Mouse (Mus musculus) hindbrain, embryonic 15.5 days (tissue): Measurements from ENCODE around the gene Evi2b. TPM values are rescaled to one million over a fixed set of nuclear protein-coding genes. Genes with fewer than 3 reads are reported as not detected.

Source experiments
- ATAC-seq: fragments of 200-750 bp; cut with Nextera tagmentation; 2 replicates; pipeline ENCODE4 v1.8.0; 2017; ENCODE audit warnings: low read depth, moderate number of reproducible peaks, moderate TSS enrichment; ENCODE audit not compliant: low FRiP score
- H3K27ac ChIP-seq: fragments of 300-500 bp; sonication (generic); replicated peaks from 2 replicates; pipeline ENCODE4 v1.5.1; 2015; ENCODE audit warnings: mild to moderate bottlenecking, inconsistent platforms
- H3K27me3 ChIP-seq: fragments of 300-500 bp; sonication (generic); 2 replicates; pipeline ENCODE4 v1.6.1; 2015; ENCODE audit warnings: control low read depth, inconsistent platforms
- H3K36me3 ChIP-seq: fragments of 300-500 bp; sonication (generic); 2 replicates; pipeline ENCODE4 v1.6.1; 2015; ENCODE audit warnings: control low read depth, inconsistent platforms
- H3K4me1 ChIP-seq: fragments of 300-500 bp; sonication (generic); replicated peaks from 2 replicates; pipeline ENCODE4 v1.6.1; 2015; ENCODE audit warnings: control low read depth, inconsistent platforms
- H3K4me2 ChIP-seq: fragments of 300-500 bp; sonication (generic); 2 replicates; pipeline ENCODE4 v1.6.1; 2015; ENCODE audit warnings: moderate library complexity, mild to moderate bottlenecking, inconsistent platforms
- H3K4me3 ChIP-seq: fragments of 300-500 bp; sonication (generic); 2 replicates; pipeline ENCODE4 v1.5.1; 2015; ENCODE audit warnings: mild to moderate bottlenecking, inconsistent platforms
- H3K9ac ChIP-seq: fragments of 300-500 bp; sonication (generic); 2 replicates; pipeline ENCODE4 v1.6.1; 2015; ENCODE audit warnings: inconsistent platforms
- H3K9me3 ChIP-seq: fragments of 300-500 bp; sonication (generic); 2 replicates; pipeline ENCODE4 v1.6.1; 2016; ENCODE audit warnings: control low read depth, inconsistent platforms
- WGBS: fragments of 180-500 bp; shearing (Covaris S2); methylation state at CpG from one replicate; pipeline ENCODE4 v1.1.7; 2015; 5-methylcytosine and 5-hydroxymethylcytosine counted together
- polyA plus RNA-seq: library from polyadenylated mRNA; unstranded; fragments of >200 nt; fragmentation: Nextera tagmentation; extraction: Ambion mirVana; gene quantifications from 2 replicates; pipeline ENCODE4 v1.2.1, GENCODE M21; 2015

The Evi2b gene
- polyA plus RNA-seq, 1 experiment from 2014 or later, result not detected

- Histone ChIP-seq H3K4me1 (no peaks in the 10 kb centered on the region), H3K4me3 (no peak overlapping the region), H3K36me3 (no peaks in the 10 kb centered on the region), H3K9me3 (no peaks in the 10 kb centered on the region), H3K4me2 (no peak overlapping the region), H3K27ac (no peak overlapping the region), H3K27me3 (no peaks in the 10 kb centered on the region), H3K9ac (no peak overlapping the region)
- 84% methylated on average over 6 of the region's 6 CpGs for WGBS
- no peak for ATAC-seq
These were observed 4.3 kb downstream of the Evi2b start for GRCm38 (mm10) chr11:79519299-79519698.

- no peaks in the 10 kb centered on the region for H3K9me3 ChIP-seq
- no peak overlapping the region for H3K27ac ChIP-seq
- no peaks in the 10 kb centered on the region for H3K36me3 ChIP-seq
- H3K9ac ChIP-seq, result no peak overlapping the region
- no peak overlapping the region for H3K4me2 ChIP-seq
- ATAC-seq, result no peak
- H3K27me3 ChIP-seq, result no peaks in the 10 kb centered on the region
- no peak overlapping the region for H3K4me3 ChIP-seq
- no peaks in the 10 kb centered on the region for H3K4me1 ChIP-seq
- WGBS, result 97% methylated on average over 2 of the region's 2 CpGs
These were observed 7.8 kb downstream of the Evi2b start for GRCm38 (mm10) chr11:79515798-79516197.

DNA sequence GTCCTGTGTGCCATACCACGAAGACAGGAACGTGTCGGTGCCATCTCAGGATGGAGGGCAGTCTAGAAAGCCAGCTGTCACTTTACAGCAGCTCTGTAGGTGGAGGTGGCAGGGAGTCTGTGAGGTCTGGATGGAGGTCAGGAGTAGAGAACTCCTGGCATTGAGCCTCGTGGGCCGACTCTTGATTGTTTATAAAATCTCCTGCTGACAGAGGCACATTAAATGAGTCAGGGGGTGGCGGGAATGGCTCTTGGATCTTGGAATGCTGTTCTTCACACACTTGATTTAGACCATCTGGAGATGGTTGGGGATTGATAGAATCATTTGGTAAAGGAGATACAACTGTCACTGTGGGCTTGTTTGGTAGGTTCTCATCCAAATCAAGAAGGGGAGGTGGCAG lies 8.2 kb downstream of the Evi2b start:
- Histone ChIP-seq H3K4me2 (no peak overlapping the region), H3K9me3 (no peaks in the 10 kb centered on the region), H3K4me1 (no peaks in the 10 kb centered on the region), H3K36me3 (no peaks in the 10 kb centered on the region), H3K9ac (no peak overlapping the region), H3K27me3 (no peaks in the 10 kb centered on the region), H3K4me3 (no peak overlapping the region), H3K27ac (no peak overlapping the region)
- 70% methylated on average over 6 of the region's 6 CpGs for WGBS
- ATAC-seq, result no peak

GRCm38 (mm10) chr11:79511970-79512369 lies 11.6 kb downstream of the Evi2b start:
- H3K4me1 ChIP-seq, result no peaks in the 10 kb centered on the region
- 92% methylated on average over 3 of the region's 3 CpGs for WGBS
- no peak overlapping the region for H3K27ac ChIP-seq
- H3K36me3 ChIP-seq, result no peaks in the 10 kb centered on the region
- H3K4me2 ChIP-seq, result no peak overlapping the region
- H3K4me3 ChIP-seq, result no peak overlapping the region
- no peak overlapping the region for H3K9ac ChIP-seq
- H3K27me3 ChIP-seq, result no peaks in the 10 kb centered on the region
- no peak for ATAC-seq
- H3K9me3 ChIP-seq, result no peaks in the 10 kb centered on the region

DNA sequence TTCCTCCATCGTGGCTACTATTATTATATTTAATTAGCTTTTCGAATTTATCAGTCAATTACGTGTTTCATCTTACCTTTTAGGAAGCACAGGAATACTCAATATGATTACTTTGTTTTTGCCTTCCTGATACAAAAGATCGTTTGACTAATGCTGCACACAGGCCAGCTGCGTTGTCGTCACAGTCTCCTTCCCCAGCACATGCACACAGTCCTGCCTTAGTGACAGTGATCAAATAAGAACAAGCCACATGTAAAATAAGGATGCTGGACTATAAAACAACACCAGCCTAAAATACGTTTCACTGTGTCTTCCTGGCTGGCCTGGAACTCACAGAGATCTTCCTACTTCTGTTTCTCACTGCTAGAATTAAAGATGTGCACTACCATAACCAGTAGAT lies 19.1 kb downstream of the Evi2b start:
- no peaks in the 10 kb centered on the region for H3K27me3 ChIP-seq
- no peaks in the 10 kb centered on the region for H3K36me3 ChIP-seq
- H3K9ac ChIP-seq, result no peak overlapping the region
- H3K4me2 ChIP-seq, result no peak overlapping the region
- no peak for ATAC-seq
- 64% methylated on average over 7 of the region's 7 CpGs for WGBS
- no peak overlapping the region for H3K4me3 ChIP-seq
- H3K4me1 ChIP-seq, result peaks cover 7% of the 10 kb centered on the region
- no peaks in the 10 kb centered on the region for H3K9me3 ChIP-seq
- H3K27ac ChIP-seq, result no peak overlapping the region

- Histone ChIP-seq H3K4me1 (peaks cover 7% of the 10 kb centered on the region), H3K9ac (no peak within 1 kb of the TSS), H3K4me3 (0 out of 2 replicates have a peak within 1 kb of the TSS, but pooled peaks have one; percentile 12), H3K9me3 (no peaks in the 10 kb centered on the region), H3K4me2 (peak within 1 kb of the TSS; percentile 35), H3K36me3 (no peaks in the 10 kb centered on the region), H3K27ac (peak within 1 kb of the TSS; percentile 51; the same call in 1 of the 2 replicates), H3K27me3 (no peaks in the 10 kb centered on the region)
- ATAC-seq, result no peak
- 23% methylated on average over 8 of the region's 8 CpGs for WGBS
These were observed 19.7 kb downstream of the Evi2b start, which contains the start of gene Omg for GRCm38 (mm10) chr11:79503845-79504244. Gene Omg (minus strand): TSS chr11:79504084.

GRCm38 (mm10) chr11:79502917-79503316 lies 20.6 kb downstream of the Evi2b start:
- peak overlapping the region; percentile 45; the same call in 1 of the 2 replicates for H3K27ac ChIP-seq
- H3K9ac ChIP-seq, result no peak overlapping the region
- H3K4me2 ChIP-seq, result peak overlapping the region; percentile 10
- WGBS, result 19% methylated on average over 2 of the region's 2 CpGs
- no peak for ATAC-seq
- H3K9me3 ChIP-seq, result no peaks in the 10 kb centered on the region
- 0 out of 2 replicates have a peak overlapping the region, but pooled peaks have one; percentile 6 for H3K4me3 ChIP-seq
- H3K36me3 ChIP-seq, result no peaks in the 10 kb centered on the region
- H3K4me1 ChIP-seq, result peaks cover 7% of the 10 kb centered on the region
- H3K27me3 ChIP-seq, result no peaks in the 10 kb centered on the region

DNA sequence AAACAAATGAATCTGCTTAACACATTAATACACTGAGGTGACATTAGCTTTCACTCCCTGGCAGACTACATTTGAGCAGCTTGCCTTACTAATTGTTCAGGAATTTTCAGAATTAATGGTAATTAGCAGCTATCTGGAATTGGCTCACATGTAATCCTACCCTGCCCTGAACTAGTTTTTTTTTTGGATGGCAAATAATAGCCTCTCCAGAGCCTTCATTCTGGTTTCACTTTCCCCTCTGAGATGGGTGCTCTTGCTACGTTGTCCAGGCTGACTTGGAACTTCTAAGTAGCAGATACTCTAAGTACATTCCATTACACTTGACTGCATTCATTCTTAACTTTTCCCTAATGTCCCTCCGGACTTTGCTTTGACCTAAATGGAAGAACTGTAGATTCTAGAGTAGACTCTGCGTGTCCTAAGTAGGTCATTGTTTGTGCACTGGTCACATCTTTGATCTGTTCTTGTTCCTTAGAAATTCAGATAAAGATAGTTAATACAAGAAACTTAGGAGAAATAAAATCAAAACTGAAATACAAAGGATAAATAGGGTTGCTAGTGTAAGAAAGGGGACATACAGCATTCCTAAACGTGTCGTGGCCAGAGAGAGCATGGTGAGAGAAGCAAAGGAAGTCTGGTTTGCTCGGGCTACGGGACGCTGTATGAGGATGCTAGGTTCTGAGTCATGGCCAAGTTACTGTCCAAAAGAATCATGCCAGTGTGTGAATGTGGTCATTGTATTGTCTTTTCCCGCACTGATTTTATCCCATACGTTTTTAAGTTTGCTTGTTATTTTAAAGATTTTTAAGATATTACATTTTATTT lies 28.4 kb downstream of the Evi2b start:
- Histone ChIP-seq H3K27me3 (no peaks in the 10 kb centered on the region), H3K4me1 (0 out of 2 replicates have a peak, but pooled peaks cover 4% of the 10 kb centered on the region), H3K9ac (no peak overlapping the region), H3K4me2 (no peak overlapping the region), H3K4me3 (no peak overlapping the region), H3K9me3 (no peaks in the 10 kb centered on the region), H3K36me3 (peaks cover 8% of the 10 kb centered on the region; the same call in 1 of the 2 replicates), H3K27ac (no peak overlapping the region)
- 72% methylated on average over 10 of the region's 10 CpGs for WGBS
- ATAC-seq, result no peak

DNA sequence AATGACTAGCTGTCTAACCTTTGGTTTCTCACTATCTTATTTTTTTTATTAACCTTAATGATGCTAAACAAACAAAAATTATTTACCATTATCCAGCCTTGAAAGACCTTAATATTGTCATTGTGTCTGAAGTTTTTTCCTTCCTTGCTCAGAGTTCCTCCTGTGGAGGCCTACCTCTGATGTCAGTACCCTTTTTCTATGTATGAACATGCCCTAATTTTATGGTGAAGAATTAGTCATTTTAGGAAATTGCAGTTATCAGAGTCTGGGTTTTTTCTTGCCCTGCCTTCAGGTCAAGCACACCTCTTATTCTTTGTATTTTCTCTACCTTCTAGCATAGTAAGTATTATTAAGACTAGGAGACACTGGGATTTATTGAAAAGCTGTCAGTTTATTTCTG lies 38.8 kb downstream of the Evi2b start:
- no peak for ATAC-seq
- H3K36me3 ChIP-seq, result peaks cover 15% of the 10 kb centered on the region

GRCm38 (mm10) chr11:79483876-79484528 lies 39.6 kb downstream of the Evi2b start:
- ATAC-seq, result no peak
- WGBS, result 89% methylated on average over 7 of the region's 7 CpGs

More for the DNA sequence above, 38.8 kb downstream of the Evi2b start:
- no peak overlapping the region for H3K9ac ChIP-seq
- H3K4me2 ChIP-seq, result no peak overlapping the region
- H3K4me1 ChIP-seq, result no peaks in the 10 kb centered on the region
- no peak overlapping the region for H3K27ac ChIP-seq
- H3K4me3 ChIP-seq, result no peak overlapping the region
- H3K27me3 ChIP-seq, result no peaks in the 10 kb centered on the region
- no peaks in the 10 kb centered on the region for H3K9me3 ChIP-seq

DNA sequence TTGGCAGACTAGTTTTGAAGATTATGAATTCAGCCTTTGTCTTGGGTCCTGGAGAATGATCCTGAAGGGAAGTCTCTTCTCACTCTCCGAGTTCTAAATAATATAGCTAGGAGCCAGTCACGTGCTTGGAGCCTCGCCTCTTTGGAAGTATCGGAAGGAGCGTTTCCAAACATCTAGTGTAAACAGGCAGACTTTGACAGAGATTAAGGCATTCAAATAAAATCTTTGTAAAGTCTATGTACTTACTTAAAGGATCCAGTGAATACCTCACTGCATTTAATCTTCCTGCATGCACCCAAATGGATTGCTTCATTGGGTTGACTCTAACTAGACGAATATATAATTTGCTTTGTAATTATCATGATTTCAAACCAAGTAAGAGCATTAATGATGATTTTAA lies 40.2 kb downstream of the Evi2b start:
- H3K4me3 ChIP-seq, result no peak overlapping the region
- ATAC-seq, result no peak
- no peaks in the 10 kb centered on the region for H3K9me3 ChIP-seq
- H3K4me2 ChIP-seq, result no peak overlapping the region
- H3K9ac ChIP-seq, result no peak overlapping the region
- peaks cover 15% of the 10 kb centered on the region for H3K36me3 ChIP-seq
- WGBS, result 91% methylated on average over 6 of the region's 6 CpGs
- H3K4me1 ChIP-seq, result no peaks in the 10 kb centered on the region
- H3K27ac ChIP-seq, result no peak overlapping the region
- no peaks in the 10 kb centered on the region for H3K27me3 ChIP-seq

More at GRCm38 (mm10) chr11:79483876-79484528, 39.6 kb downstream of the Evi2b start:
- Histone ChIP-seq H3K36me3 (peaks cover 15% of the 10 kb centered on the region), H3K27ac (no peak overlapping the region), H3K9me3 (no peaks in the 10 kb centered on the region), H3K27me3 (no peaks in the 10 kb centered on the region), H3K4me2 (no peak overlapping the region), H3K4me1 (no peaks in the 10 kb centered on the region), H3K9ac (no peak overlapping the region), H3K4me3 (no peak overlapping the region)

DNA sequence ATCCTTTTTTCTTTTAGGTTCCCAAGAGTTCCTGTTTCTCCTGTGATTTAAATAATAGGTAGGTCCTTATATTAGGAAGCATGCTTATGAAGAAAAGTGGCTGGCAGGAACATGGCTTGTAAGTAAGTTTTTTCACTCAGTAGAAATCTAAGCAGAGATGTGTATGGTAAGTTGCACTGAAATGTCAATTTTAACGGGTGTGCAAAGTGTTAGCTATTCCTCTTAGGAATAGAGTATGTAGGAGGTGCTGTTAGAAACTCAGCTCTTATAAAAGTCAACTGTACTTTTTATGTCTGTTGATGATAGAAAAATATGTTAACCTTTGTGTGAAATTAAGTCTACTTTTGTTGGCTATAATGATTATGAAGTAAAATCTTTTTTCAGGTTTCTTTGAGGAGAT lies 55.5 kb downstream of the Evi2b start:
- Histone ChIP-seq H3K9ac (no peak overlapping the region), H3K9me3 (no peaks in the 10 kb centered on the region), H3K4me3 (no peak overlapping the region), H3K36me3 (peaks cover 40% of the 10 kb centered on the region), H3K27ac (no peak overlapping the region), H3K4me1 (no peaks in the 10 kb centered on the region), H3K27me3 (no peaks in the 10 kb centered on the region), H3K4me2 (no peak overlapping the region)
- 88% methylated on average over 1 of the region's 1 CpGs for WGBS
- no peak for ATAC-seq
